Comparison of ENCODE assay signal across 8 mouse cellular contexts in the genomic region with DNA sequence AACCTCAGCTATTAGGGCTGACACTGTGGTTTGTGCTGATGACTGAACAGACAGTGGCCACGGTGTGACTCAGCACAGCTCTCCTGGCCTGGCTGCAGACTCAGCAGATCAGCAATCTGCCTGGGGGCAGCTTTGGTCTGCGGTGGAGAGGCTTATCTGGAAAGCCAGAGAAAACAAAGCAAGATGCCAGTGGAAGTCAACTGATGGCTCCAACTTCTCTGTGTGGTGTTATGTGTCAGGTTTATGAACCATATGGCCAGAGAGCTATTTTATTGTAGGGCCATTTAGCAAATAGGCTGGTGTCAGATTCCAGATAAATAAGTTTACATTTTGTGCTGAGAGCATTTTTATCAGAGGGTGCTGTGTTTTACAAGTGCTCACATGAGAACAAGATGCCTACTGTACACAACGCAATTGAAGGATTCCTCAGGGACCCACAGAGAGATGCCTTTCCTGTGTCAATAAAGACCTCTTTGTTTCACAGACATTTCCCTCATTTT. TPM values are rescaled to one million over a fixed set of nuclear protein-coding genes. Genes with fewer than 3 reads are reported as not detected.
DNase-seq lines count a peak whose midpoint lies in the region; ATAC-seq lines count a peak whose summit lies in the region.

No protein-coding gene starts in this region.

- no peaks in the 10 kb centered on the region for H3K27me3 ChIP-seq in heart, embryonic 13.5 days (replicated peaks)
- H3K27me3 ChIP-seq in liver, embryonic 13.5 days, result no peaks in the 10 kb centered on the region
- no peaks in the 10 kb centered on the region for H3K27me3 ChIP-seq in stomach, embryonic 16.5 days (ENCODE audit: control insufficient read depth, insufficient read depth, low read length)

- H3K36me3 ChIP-seq in heart, embryonic 13.5 days, result no peaks in the 10 kb centered on the region
- no peaks in the 10 kb centered on the region for H3K36me3 ChIP-seq in liver, embryonic 13.5 days
- no peaks in the 10 kb centered on the region for H3K36me3 ChIP-seq in stomach, embryonic 16.5 days (ENCODE audit: control insufficient read depth, insufficient read depth, low read length)

- DNase-seq in heart, adult 11 months, result no peak
- peak; percentile 71 for DNase-seq in adrenal gland, adult 2 months
- peak; percentile 35 for DNase-seq in liver, embryonic 13.5 days
- no peak for DNase-seq in left cerebral cortex, postnatal 14 days (ENCODE audit: low spot score in 2 of 2)

- no peak for ATAC-seq in heart, embryonic 13.5 days (ENCODE audit: extremely low read depth, insufficient number of reproducible peaks, low FRiP score, low TSS enrichment)
- ATAC-seq in granulocyte monocyte progenitor cell, adult 5-6 weeks (replicated peaks; ENCODE audit: poor library complexity, severe bottlenecking), result peak; percentile 95
- ATAC-seq in liver, embryonic 13.5 days (ENCODE audit: low read depth), result peak; percentile 87
- peak; percentile 64; the same call in 1 of the 2 replicates for ATAC-seq in stomach, embryonic 16.5 days (ENCODE audit: insufficient read depth, low FRiP score)
- ATAC-seq in frontal cortex, adult (ENCODE audit: low TSS enrichment), result no peak

- H3K9me3 ChIP-seq in heart, embryonic 13.5 days, result no peaks in the 10 kb centered on the region
- H3K9me3 ChIP-seq in liver, embryonic 13.5 days (replicated peaks), result no peaks in the 10 kb centered on the region
- H3K9me3 ChIP-seq in stomach, embryonic 16.5 days (replicated peaks; ENCODE audit: control insufficient read depth, low read length), result no peaks in the 10 kb centered on the region

- intact Hi-C loops in left cerebral cortex, postnatal 14 days (cut with DNase I), result no loop called here

- H3K4me1 ChIP-seq in heart, embryonic 13.5 days, result peaks cover 15% of the 10 kb centered on the region
- no peaks in the 10 kb centered on the region for H3K4me1 ChIP-seq in liver, embryonic 13.5 days (replicated peaks)
- H3K4me1 ChIP-seq in stomach, embryonic 16.5 days (ENCODE audit: control insufficient read depth, insufficient read depth, low read length), result no peaks in the 10 kb centered on the region

- H3K4me2 ChIP-seq in heart, embryonic 13.5 days, result no peak overlapping the region
- H3K4me2 ChIP-seq in liver, embryonic 13.5 days, result no peak overlapping the region
- no peak overlapping the region for H3K4me2 ChIP-seq in stomach, embryonic 16.5 days (ENCODE audit: low read depth, low read length)

- no peak overlapping the region for H3K4me3 ChIP-seq in heart, embryonic 13.5 days
- H3K4me3 ChIP-seq in liver, embryonic 13.5 days (replicated peaks), result no peak overlapping the region
- H3K4me3 ChIP-seq in stomach, embryonic 16.5 days (replicated peaks; ENCODE audit: low read length), result no peak overlapping the region

- H3K9ac ChIP-seq in heart, embryonic 13.5 days, result 0 out of 2 replicates have a peak overlapping the region, but pooled peaks have one; percentile 11
- H3K9ac ChIP-seq in liver, embryonic 13.5 days, result no peak overlapping the region
- H3K9ac ChIP-seq in stomach, embryonic 16.5 days (ENCODE audit: low read length), result no peak overlapping the region

- WGBS in heart, embryonic 13.5 days, result 4% methylated on average over 3 of the region's 3 CpGs
- 4% methylated on average over 3 of the region's 3 CpGs for WGBS in liver, embryonic 13.5 days (ENCODE audit: insufficient replicate concordance)
- WGBS in stomach, embryonic 16.5 days, result 15% methylated on average over 3 of the region's 3 CpGs

- peak overlapping the region; percentile 33; the same call in 1 of the 2 replicates for H3K27ac ChIP-seq in heart, embryonic 13.5 days (replicated peaks)
- H3K27ac ChIP-seq in liver, embryonic 13.5 days, result no peak overlapping the region
- H3K27ac ChIP-seq in stomach, embryonic 16.5 days (ENCODE audit: low read length), result no peak overlapping the region

RNA-seq across cellular contexts. Expression of a gene that starts 33.6 kb away (rescaled TPM):
- 13.4 and 14.2 TPM in 2 replicates for polyA plus RNA-seq in heart, embryonic 13.5 days (2015; fragmentation: Nextera tagmentation; extraction: Ambion mirVana)
- 10 to 100 TPM; 40.6 to 41.0 TPM for total RNA-seq in adrenal gland, adult 2 months (2021)
- 5.5 and 5.6 TPM in 2 replicates for polyA plus RNA-seq in adrenal gland, adult 2 months (2012; rRNA removed)
- total RNA-seq in granulocyte monocyte progenitor cell, adult 5-6 weeks (2014; fragmentation: Nextera tagmentation), result 0.32 and 3.2 TPM in 2 replicates
- 0.56 TPM in 1 of 2 replicates, not detected in the other for total RNA-seq in granulocyte monocyte progenitor cell, adult 5-6 weeks (2017)
- 0.77 and 1.6 TPM in 2 replicates for polyA plus RNA-seq in liver, embryonic 13.5 days (2015; fragmentation: Nextera tagmentation; extraction: Ambion mirVana)
- polyA plus RNA-seq in stomach, embryonic 16.5 days (2015; fragmentation: Nextera tagmentation; extraction: Ambion mirVana), result 20.4 and 21.4 TPM in 2 replicates
- 1 to 10 TPM; 4.1 to 8.6 TPM for total RNA-seq in left cerebral cortex, postnatal 14 days (2021)

Comparison
In these comparisons a context has a peak if more than half of its experiments do, and no peak if none do; other contexts are left out.
1. ATAC-seq: peak in granulocyte monocyte progenitor cell, adult 5-6 weeks (single experiment), liver, embryonic 13.5 days (single experiment) and stomach, embryonic 16.5 days (single experiment); none in heart, embryonic 13.5 days (single experiment) and frontal cortex, adult (single experiment).
2. DNase-seq: peak in adrenal gland, adult 2 months (single experiment) and liver, embryonic 13.5 days (single experiment); none in heart, adult 11 months (single experiment) and left cerebral cortex, postnatal 14 days (0 of 2).